Mouse (Mus musculus): ENCODE data around the gene Rnf169.

DNA sequence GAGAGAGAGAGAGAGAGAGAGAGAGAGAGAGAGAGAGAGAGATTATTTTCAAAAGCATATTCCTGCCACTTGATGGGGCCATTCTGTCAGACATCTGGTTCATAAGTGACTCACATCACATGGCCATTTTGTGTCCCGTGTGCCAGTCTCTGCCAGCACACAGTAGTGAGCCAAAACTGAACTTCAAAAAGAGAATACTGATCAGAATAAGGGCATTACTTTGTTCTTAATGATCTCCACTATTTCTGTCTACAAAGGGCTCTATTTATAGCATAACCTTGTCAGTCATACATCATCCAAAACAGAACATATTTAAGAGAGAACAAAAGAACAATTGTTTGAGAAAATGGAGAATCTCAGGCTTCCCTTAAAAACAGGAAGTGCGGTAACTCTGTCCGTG, 88.8 kb downstream of the Rnf169 start:
- TF ChIP-seq CTCF (IDR thresholded peaks at IDR 0.05; ENCODE audit: extremely low read depth, insufficient read depth, low read length) (no peak), POLR2A (IDR thresholded peaks at IDR 0.05; ENCODE audit: extremely low read depth, insufficient read depth, low read length) (no peak)
